Mouse (Mus musculus) cerebellum, adult 9-10 months (tissue): ENCODE results near the gene Dhrs1.

Experiments used
- DNase-seq: peaks from one replicate; pipeline ENCODE4 v3.0.0; 2022

Gene Dhrs1

GRCm38 (mm10) chr14:55762001-55762821 lies 16.7 kb upstream of the Dhrs1 start:
- no peak for DNase-seq

GRCm38 (mm10) chr14:55761163-55761562 lies 15.7 kb upstream of the Dhrs1 start, which contains the start of gene Ltb4r2:
TSS of gene Ltb4r2 (plus strand) at chr14:55761428.
- DNase-seq = no peak

DNA sequence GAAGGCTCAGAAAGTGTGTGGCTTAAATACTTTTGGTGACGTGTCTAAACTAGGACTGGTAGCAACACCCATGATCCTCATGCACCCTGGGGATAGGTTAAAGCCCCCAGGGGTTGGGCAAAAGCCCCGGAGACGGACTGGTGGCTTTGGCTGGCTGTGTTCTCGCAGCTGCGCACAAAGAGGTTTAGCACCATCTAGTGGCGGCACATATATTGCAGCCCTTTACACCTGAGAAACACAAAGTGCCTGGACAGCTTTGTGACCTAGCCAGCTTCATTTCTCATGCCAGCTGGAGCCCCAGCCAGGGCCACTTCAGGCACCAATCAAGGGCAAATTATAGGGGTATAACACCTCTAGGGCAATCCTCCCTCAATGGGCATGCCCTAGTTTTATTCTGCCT lies 14.7 kb upstream of the Dhrs1 start:
- peak; percentile 90 for DNase-seq

GRCm38 (mm10) chr14:55758363-55758784 lies 12.9 kb upstream of the Dhrs1 start, which contains the start of gene Cideb:
TSS of gene Cideb (minus strand) at chr14:55758458.
- DNase-seq = no peak

GRCm38 (mm10) chr14:55757566-55757965 lies 12.1 kb upstream of the Dhrs1 start:
- DNase-seq = no peak

- DNase-seq = no peak
Observed at GRCm38 (mm10) chr14:55747051-55747847, 1.8 kb upstream of the Dhrs1 start.

DNA sequence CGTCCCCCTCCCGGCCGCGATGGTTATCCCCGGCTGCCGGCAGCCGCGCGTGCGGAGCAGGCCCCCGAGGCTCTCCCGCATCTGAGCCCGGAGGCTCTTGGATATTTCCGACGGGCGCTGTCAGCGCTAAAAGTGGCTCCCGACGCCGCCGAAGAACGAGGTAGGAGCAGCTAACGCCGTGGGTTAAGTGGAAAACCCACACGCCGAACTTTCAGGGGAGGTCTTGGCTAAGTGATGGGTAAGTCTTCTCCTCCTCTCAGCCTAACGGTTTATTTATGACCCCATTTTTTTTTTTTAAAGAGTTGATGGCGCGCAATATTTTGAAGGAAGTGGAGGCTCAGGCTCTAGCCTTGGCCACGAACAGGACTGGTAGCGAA lies 359 bp upstream of the Dhrs1 start:
- no peak for DNase-seq

- DNase-seq = peak; percentile 80
Observed at GRCm38 (mm10) chr14:55743711-55744110, 1.8 kb downstream of the Dhrs1 start.

- no peak for DNase-seq
Observed at GRCm38 (mm10) chr14:55737086-55737687, 8.3 kb downstream of the Dhrs1 start.

- no peak for DNase-seq
Observed at GRCm38 (mm10) chr14:55735758-55736157, 9.7 kb downstream of the Dhrs1 start.

DNA sequence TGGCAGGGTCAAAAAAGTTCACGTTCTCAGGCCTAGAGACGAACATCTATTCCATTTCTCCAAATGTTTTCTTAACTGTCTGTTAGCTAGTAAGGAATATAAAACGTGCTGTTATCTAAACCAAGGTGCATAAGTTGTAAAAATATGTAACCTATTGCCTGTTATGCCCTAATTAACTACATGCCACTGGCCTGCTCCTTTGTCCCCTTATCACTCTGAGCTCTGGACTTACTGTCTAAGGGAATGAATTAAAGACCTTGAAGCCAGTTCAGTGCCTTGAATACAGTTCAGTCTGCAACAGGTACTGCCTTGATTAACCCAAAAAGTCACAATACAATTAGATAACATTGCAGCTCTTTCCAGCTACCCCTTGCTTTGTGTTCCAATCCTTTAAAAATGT lies 10.2 kb downstream of the Dhrs1 start:
- no peak for DNase-seq

DNA sequence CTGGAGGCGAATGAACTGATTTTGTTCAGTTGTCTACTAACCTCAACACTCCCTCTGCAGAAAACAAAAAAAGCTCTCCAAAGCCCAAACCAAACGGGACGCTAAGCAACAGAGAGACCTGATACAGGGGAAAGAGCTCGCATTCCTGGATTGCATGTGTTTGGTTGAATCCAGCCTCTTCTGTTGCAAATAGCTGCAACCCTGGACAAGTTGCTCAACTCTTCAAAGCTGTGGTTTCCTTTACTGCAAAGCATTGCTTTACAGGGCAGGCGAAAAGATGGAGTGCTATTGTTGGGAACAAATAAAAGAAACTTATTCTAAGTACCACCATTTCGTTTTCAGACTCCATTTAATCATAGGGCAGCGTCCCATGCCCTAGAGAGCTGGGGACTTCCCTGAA lies 10.6 kb downstream of the Dhrs1 start:
- DNase-seq = no peak

- DNase-seq = no peak
Observed at GRCm38 (mm10) chr14:55733889-55734288, 11.6 kb downstream of the Dhrs1 start.

DNA sequence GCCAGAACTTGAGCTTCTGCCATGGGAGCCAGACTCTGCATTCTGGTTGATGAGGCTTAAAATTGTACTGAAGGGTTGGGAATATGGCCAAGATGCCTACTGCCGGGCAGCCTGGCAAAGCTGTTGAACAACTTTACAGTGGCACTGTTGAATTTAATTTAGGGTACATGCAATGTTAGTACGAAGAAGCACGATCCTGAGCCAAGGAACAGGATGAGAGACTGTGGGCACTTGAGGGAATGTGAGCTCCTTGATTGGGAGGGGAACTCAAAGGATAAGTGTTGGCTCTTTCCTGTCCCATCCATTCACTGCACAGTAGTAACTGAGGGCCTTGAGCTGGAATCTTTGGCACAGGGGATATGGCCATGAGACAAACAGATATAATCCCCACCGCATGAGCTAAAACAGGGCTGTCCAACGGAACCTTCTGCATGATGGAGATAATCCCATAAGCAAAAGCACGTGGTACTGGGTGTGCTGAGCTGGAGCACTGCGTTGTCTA lies 14.9 kb downstream of the Dhrs1 start:
- no peak for DNase-seq

GRCm38 (mm10) chr14:55730116-55730515 lies 15.4 kb downstream of the Dhrs1 start:
- DNase-seq = no peak

- DNase-seq = no peak
Observed at GRCm38 (mm10) chr14:55727889-55728685, 17.4 kb downstream of the Dhrs1 start.

- no peak for DNase-seq
Observed at GRCm38 (mm10) chr14:55726261-55726660, 19.2 kb downstream of the Dhrs1 start.

DNA sequence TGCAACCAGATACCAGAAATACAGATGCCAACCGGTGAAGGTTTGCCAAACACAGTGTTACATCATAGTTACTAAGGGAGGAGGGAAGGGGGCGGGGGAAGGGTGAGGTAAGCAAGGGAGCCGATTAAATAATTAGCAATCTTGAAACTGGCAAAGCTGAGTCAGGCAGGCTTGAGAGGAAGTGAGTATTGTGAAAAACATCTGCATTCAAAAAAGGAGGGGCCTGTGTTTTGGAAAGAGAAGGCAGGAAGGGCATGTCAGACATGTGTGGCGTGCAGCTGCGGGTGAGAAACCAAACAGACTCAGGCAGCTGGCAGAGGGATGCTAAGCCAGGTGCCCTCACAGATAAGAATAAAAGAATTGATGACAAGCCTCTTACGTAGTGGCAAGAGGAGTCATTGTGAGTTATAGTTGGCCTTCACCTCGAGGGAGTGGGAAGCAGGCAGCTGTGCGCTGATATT lies 21.0 kb downstream of the Dhrs1 start:
- DNase-seq = no peak

DNA sequence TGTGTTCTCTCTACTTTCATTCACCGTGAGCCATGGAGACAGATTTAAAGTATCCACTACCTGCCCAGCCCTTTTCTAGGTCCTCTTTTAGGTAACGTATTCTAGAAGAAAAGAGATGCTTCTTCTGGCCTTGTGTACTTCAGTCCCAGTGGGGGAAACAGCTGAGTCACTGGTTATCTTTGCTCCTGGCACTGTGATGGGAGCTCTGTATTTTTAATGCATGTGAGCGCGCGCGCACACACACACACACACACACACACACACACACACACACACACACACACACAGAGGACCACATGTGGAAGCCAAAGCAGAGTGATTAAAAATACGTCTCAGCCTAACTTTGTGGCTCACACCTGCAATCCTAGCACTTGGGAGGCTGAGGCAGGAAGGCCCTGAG lies 22.1 kb downstream of the Dhrs1 start:
- no peak for DNase-seq

- DNase-seq = peak; percentile 29
Observed at GRCm38 (mm10) chr14:55722438-55722945, 23.0 kb downstream of the Dhrs1 start.

DNA sequence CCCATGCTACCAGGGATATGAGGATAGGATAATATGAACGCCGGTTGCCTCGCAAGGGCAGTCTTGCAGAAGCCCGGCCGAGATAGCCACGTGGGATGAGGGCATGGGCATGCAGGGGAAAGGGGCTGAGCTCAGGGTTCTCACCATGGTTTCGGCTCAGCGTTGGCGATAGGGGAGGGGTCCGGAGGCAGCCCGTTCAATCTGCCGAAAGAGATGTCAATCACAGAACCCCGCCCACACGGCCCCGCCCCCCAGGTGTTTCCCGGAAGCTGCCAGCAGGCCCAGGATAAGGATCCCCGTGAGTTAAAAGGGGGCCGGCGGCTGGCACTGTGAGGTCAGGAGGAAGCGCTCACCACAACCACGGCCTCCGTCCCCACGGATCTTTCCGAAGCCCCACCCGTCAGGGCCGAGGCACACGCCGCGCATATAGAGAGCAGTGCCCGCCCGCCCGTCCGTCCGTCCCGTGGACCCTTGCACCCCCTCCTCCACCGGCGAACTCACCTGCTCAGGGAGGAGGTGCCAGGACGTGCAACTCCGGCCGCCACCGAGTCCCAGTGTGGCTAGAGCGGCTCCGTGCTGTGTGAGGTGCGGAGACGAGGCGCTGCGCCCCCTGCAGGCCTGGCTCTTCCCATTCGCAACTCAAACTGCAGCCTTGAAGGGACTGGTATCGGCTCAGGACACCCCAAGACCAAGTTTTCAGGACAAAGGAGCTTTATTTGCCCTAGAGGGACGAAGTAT lies 23.6 kb downstream of the Dhrs1 start, which contains the start of gene Rabggta:
Gene Rabggta (minus strand): TSS at position 564 of the 738 bp plus-strand sequence.
- peak; percentile 93 for DNase-seq
